Mouse (Mus musculus): ENCODE results near the gene Dnajc9.

Dnajc9 gene

DNA sequence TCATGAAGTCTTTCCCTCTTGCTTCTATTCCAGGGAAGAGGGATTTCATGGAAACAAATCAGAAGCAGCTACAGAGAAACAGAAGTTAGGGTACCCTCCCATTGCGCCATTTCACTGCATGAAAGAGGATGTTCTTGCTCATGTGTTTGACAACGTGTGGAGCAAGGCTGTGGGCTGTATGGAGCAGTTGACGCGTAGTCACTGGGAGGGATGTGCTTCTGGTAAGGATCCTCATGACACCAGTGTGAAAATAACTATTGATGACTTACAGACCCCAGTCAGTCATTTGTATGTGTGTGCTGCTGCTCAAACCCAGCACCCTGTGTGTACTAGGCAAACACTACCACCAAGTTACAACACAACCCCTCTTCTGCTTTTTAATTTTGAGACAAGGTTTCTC, 25.5 kb downstream of the Dnajc9 start:
- DNase-seq (ENCODE audit: low read depth, low spot score): no peak

DNA sequence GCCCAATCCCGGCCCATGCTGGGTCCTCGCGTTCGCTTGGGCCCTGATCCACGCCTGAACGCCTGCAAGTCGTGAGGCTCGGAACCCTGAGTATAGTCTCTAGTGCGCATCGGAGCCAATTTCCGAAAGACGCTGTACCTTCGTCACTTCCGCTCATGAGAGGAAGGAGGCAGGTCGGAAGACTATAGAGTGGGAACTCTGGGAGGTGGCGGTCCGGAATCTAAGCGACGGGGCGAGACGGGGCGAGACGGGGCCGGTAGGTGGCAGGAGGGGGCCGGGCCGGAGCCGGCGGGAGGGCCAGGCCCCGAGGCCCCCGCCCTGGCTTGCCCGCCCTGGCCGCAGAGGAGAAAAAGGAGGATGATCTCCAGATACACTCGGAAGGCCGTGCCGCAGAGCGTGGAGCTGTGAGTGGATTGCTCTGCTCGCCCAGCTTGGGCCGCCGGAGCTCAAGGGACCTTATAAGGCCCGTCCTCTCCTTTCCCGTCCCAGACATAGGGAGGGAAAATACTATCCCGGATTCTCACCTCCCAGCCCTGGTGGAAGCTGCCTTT, 40.6 kb downstream of the Dnajc9 start, which contains the start of the genes Ecd and Fam149b:
Gene Ecd, minus strand, starts transcription at position 131 of the 551 bp plus-strand sequence.
Gene Fam149b, plus strand, starts transcription at position 172 of the 551 bp plus-strand sequence.
- DNase-seq (ENCODE audit: low read depth, low spot score): peak; percentile 97

DNA sequence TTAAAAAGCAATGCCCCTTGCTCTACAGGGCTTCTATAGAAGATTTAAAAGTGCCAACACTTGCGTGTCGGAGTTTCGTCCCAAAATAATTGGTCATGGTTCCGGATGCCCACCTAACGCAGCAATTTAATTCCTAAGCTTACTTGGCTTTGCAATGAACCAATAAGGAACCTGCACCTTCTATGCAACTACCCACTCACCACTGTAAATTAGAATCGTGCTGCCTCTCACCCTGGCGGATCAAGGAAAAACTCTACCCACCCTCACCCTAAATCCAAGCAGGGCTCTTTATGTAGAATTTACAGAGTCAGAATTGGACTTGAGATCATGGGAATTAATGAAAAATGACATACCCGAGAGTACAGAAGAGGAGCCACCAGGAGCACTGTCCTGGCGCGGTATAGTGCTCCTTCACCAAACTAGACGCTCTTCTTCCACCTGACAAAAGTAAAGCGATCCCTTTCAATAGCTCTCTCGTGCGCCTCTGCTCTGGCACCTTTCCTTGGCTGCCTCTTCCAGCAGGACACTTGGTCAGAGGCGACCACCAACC, 41.2 kb downstream of the Dnajc9 start:
- DNase-seq (ENCODE audit: low read depth, low spot score): no peak

DNA sequence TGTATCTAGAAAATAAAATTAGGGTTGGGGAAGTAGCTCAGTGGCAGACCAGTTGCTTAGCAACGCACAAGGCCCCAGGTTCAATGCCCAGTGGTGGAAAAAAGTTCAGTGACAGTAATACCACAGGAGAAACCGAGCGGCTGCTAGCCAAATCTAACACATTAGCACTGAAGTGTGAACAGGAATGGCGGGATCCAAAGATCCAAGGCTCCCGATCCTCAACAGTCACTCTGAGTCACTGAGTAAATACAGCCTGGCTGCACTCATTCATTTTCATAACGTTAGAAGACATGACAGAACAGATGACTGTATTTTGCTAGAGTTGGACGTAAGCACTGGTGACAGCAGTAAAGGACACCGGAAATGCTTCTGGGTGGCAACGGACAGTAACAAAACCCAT, 42.8 kb downstream of the Dnajc9 start:
- no peak for DNase-seq (ENCODE audit: low read depth, low spot score)

DNA sequence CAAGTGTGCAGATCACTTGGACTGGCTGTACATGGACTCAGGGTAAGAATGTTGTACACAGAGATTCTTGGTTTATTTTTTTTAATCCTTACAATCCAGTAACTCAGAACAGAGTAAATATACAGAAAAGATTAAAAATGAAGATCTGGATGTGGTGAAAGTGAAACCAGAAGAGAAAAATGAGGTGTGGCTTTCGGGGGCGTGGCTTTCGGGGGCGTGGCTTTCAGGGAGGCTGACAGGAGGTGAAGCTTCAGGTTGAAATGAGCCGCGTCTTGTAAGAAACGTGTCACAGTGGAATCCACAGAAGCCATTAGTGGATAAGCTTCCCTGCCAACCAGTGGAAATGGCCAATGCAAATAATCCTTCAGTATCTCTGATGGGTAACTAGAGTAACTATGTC, 47.8 kb downstream of the Dnajc9 start:
- DNase-seq (ENCODE audit: low read depth, low spot score): peak; percentile 44

DNA sequence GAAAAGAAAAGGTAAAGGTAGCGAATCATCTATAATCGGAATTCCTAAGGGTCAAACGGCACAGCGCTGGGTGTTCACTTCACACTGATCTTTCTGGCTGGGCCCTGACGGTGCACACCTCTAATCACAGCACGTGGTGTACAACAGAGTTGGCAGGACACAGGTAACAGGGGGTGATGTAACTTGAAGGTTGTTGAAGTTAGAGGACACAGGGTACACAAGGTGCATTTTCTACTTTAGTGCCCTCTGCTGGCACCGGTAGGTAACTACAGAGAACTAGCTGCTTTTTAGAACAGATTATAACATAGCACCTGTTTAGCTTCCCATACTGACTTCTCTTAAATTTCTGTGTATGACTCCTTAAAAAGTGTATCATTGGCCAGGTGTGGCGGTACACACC, 48.6 kb downstream of the Dnajc9 start:
- peak; percentile 47 for DNase-seq (ENCODE audit: low read depth, low spot score)

DNA sequence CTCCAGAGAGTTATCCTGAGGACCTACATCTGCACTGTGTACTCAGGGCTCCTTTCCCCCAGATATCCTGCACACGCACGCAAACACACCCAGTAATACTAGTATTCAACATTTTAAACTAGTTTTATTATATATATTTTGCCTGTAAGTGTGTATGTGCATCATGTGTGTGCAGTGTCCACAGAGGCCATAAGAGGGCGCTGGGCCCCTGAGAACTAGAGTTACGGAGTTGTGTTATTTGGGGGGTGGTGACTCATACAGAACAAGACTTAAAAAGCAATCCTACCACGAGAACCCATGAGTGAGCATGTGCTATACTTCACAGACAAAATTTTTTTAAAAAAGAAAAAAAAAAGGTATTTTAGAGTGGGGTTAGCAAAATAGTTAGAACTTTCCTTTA, 49.3 kb downstream of the Dnajc9 start:
- DNase-seq (ENCODE audit: low read depth, low spot score): no peak

All from c-Kit-negative CD71-positive TER-119-positive erythroid progenitor cells, embryonic 14.5 days (primary cell).